In the genomic region with DNA sequence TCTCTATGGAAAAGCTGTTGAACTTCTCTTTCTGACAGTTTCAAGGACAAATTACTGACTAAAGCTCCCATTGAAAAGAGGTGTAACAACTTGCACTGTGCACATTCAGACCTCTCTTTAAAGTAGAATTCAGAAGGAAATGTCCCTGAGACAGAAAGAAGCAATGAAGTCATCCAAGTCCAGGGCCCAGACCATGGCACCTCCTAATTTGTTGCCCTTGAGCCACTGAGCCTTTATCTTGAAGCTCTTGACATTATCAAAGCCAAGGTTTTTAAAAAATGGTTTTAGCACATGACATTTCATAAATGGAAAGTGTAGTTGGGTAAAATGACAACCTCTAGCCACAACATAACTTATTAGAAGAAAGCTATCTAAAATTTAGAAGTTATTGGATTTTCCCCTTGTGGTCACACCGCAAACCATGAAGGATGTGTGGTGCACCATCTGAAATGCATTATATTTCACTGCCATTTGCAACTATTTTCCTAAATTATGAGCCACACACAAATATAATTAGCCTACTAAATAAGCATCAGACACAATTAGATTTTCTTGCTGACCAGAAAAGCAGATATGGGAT, we compare ENCODE assay signal across 21 mouse cellular contexts.
DNase-seq lines count a peak whose midpoint lies in the region; ATAC-seq lines count a peak whose summit lies in the region.
"Had no signal": no experiment of that assay in that cellular context is flagged by ENCODE, and none has a peak within 500 bp of the region (broad histone marks: within the 10 kb centered on the region; RNA-seq: fewer than 3 reads in every experiment).

No protein-coding gene starts in this region.

- ATAC-seq in common myeloid progenitor, adult 5-6 weeks (replicated peaks; ENCODE audit: low read depth, poor library complexity, severe bottlenecking): peak; percentile 68; the same call in 1 of the 2 replicates
- no peak for ATAC-seq in erythroblast, adult 5-6 weeks (replicated peaks; ENCODE audit: low FRiP score, poor library complexity, severe bottlenecking)
- ATAC-seq: CD4-positive, CD25-positive, alpha-beta regulatory T cell, adult 4 months; forebrain, embryonic 14.5 days; forebrain, postnatal 0 days; intestine, postnatal 0 days had no signal

- peak; percentile 70 for DNase-seq in adrenal gland, adult 8-10 months
- DNase-seq in adrenal gland, postnatal 25 days: no peak
- DNase-seq in adrenal gland, postnatal 14 days: peak; percentile 58
- DNase-seq in retina, postnatal 1 day: no peak
- DNase-seq: cerebellum, adult 11 months; cerebellum, adult 2 months; cerebellum, adult 9-11 months; cerebellum, postnatal 25 days; embryo, embryonic 11 days; forebrain, postnatal 0 days; gastrocnemius, adult 2 months; gastrocnemius, postnatal 14 days; heart, adult 2 months; heart, postnatal 14 days; heart, postnatal 4 days; kidney, adult 2 months had no signal

Comparison
In these comparisons a context has a peak if more than half of its experiments do, and no peak if none do; other contexts are left out.
1. DNase-seq: peak in adrenal gland, adult 8-10 months (single experiment) and adrenal gland, postnatal 14 days (single experiment); none in adrenal gland, postnatal 25 days (single experiment) and retina, postnatal 1 day (single experiment).